Mouse (Mus musculus) heart, embryonic 16.5 days (tissue): ENCODE data around the gene Cmss1. TPM values are rescaled to one million over a fixed set of nuclear protein-coding genes. Genes with fewer than 3 reads are reported as not detected.

Experiments
- ATAC-seq: fragments of 200-750 bp; cut with Nextera tagmentation; replicated peaks from 2 replicates; pipeline ENCODE4 v1.8.0; 2017; ENCODE audit warnings: moderate number of reproducible peaks; ENCODE audit not compliant: insufficient read depth, low FRiP score; ENCODE audit errors: extremely low read depth
- H3K27ac ChIP-seq: fragments of 300-500 bp; sonication (generic); 2 replicates; pipeline ENCODE4 v1.5.1; 2014; ENCODE audit warnings: mild to moderate bottlenecking, low read length, control low read depth, moderate library complexity
- H3K27me3 ChIP-seq: fragments of 300-500 bp; sonication (generic); 2 replicates; pipeline ENCODE4 v1.6.1; 2014; ENCODE audit warnings: low read length, mixed read lengths; ENCODE audit not compliant: control insufficient read depth, insufficient read depth
- H3K36me3 ChIP-seq: fragments of 300-500 bp; sonication (generic); 2 replicates; pipeline ENCODE4 v1.6.1; 2014; ENCODE audit not compliant: control insufficient read depth, insufficient read depth
- H3K4me1 ChIP-seq: fragments of 300-500 bp; sonication (generic); 2 replicates; pipeline ENCODE4 v1.6.1; 2014; ENCODE audit warnings: low read length, mixed read lengths; ENCODE audit not compliant: control insufficient read depth, insufficient read depth
- H3K4me2 ChIP-seq: fragments of 300-500 bp; sonication (generic); 2 replicates; pipeline ENCODE4 v1.6.1; 2014; ENCODE audit warnings: low read depth, mild to moderate bottlenecking, control low read depth, low read length
- H3K4me3 ChIP-seq: fragments of 300-500 bp; sonication (generic); 2 replicates; pipeline ENCODE4 v1.5.1; 2014; ENCODE audit warnings: mild to moderate bottlenecking, control low read depth, low read length
- H3K9ac ChIP-seq: fragments of 300-500 bp; sonication (generic); 2 replicates; pipeline ENCODE4 v1.6.1; 2014; ENCODE audit warnings: low read length, control low read depth
- H3K9me3 ChIP-seq: fragments of 300-500 bp; sonication (generic); replicated peaks from 2 replicates; pipeline ENCODE4 v1.6.1; 2016; ENCODE audit warnings: low read length; ENCODE audit not compliant: control insufficient read depth
- WGBS: fragments of 180-500 bp; shearing (Covaris S2); extraction: QIAGEN DNeasy Blood & Tissue Kit; methylation state at CpG from one replicate; pipeline ENCODE4 v1.1.7; 2014; 5-methylcytosine and 5-hydroxymethylcytosine counted together
- polyA plus RNA-seq: library from polyadenylated mRNA; unstranded; fragments of >200 nt; fragmentation: Nextera tagmentation; extraction: Ambion mirVana; gene quantifications from 2 replicates; pipeline ENCODE4 v1.2.1, GENCODE M21; 2015

Gene Cmss1
- polyA plus RNA-seq, 1 experiment from 2014 or later: 39.5 TPM

DNA sequence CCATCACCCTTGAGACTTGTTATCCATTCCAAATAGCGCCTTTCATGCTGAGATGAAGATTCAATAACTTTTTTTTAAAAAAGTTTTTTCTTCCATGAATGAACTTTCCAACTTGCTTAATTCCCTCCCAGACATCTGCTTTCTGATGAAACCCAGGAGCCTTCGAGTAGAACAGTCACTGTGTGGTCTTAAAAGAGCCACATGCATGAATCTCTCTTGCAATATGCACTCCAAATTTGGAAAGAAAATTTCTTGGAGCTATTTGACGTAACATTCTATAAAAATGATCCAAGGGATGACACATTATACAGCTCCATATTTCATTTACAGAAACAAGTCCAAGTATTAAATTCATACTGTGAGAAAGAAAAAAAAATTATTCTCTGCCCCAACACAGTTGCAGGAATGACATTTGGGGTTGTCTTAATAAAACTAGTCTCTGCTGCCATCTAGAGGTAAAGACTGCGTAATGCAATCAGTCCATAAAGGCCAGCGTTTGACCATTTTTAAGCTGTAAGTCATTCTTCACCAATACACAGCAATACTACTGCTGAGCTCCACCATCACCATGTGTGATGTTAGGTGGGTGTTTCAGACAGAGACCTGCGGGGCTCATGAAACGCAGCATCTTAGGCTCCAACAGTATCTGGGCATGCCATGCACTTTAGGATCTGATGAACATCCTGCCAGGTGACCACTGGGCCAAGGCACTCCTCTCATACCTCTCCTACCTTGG, 13.1 kb downstream of the Cmss1 start:
- H3K9me3 ChIP-seq: no peaks in the 10 kb centered on the region
- no peaks in the 10 kb centered on the region for H3K27me3 ChIP-seq
- H3K4me2 ChIP-seq: no peak overlapping the region
- H3K4me1 ChIP-seq: no peaks in the 10 kb centered on the region
- 0 out of 2 replicates have a peak, but pooled peaks have one; percentile 10 for ATAC-seq
- H3K4me3 ChIP-seq: no peak overlapping the region
- H3K9ac ChIP-seq: no peak overlapping the region
- H3K36me3 ChIP-seq: no peaks in the 10 kb centered on the region
- H3K27ac ChIP-seq: no peak overlapping the region
- WGBS: 37% methylated on average over 7 of the region's 7 CpGs

GRCm38 (mm10) chr16:57585201-57585600, 21.5 kb downstream of the Cmss1 start:
- H3K9ac ChIP-seq: no peak overlapping the region
- no peak overlapping the region for H3K4me2 ChIP-seq
- H3K4me3 ChIP-seq: no peak overlapping the region
- no peak overlapping the region; the same call in 1 of the 2 replicates for H3K27ac ChIP-seq
- H3K36me3 ChIP-seq: no peaks in the 10 kb centered on the region
- no peak for ATAC-seq
- peaks cover 2% of the 10 kb centered on the region; the same call in 1 of the 2 replicates for H3K4me1 ChIP-seq
- H3K27me3 ChIP-seq: no peaks in the 10 kb centered on the region
- no peaks in the 10 kb centered on the region for H3K9me3 ChIP-seq
- 33% methylated on average over 3 of the region's 3 CpGs for WGBS

GRCm38 (mm10) chr16:57582008-57582407, 24.7 kb downstream of the Cmss1 start:
- H3K27ac ChIP-seq: peak overlapping the region; percentile 58; the same call in 1 of the 2 replicates
- 45% methylated on average over 2 of the region's 2 CpGs for WGBS

GRCm38 (mm10) chr16:57580041-57580440, 26.6 kb downstream of the Cmss1 start:
- no peaks in the 10 kb centered on the region for H3K9me3 ChIP-seq
- WGBS: 44% methylated on average over 7 of the region's 7 CpGs
- H3K27ac ChIP-seq: peak overlapping the region; percentile 68
- no peak overlapping the region for H3K9ac ChIP-seq
- no peak overlapping the region for H3K4me3 ChIP-seq
- peaks cover 6% of the 10 kb centered on the region for H3K4me1 ChIP-seq
- ATAC-seq: peak; percentile 47; the same call in 1 of the 2 replicates
- no peaks in the 10 kb centered on the region for H3K27me3 ChIP-seq
- H3K4me2 ChIP-seq: no peak overlapping the region
- no peaks in the 10 kb centered on the region for H3K36me3 ChIP-seq

More at GRCm38 (mm10) chr16:57582008-57582407, 24.7 kb downstream of the Cmss1 start:
- Histone ChIP-seq H3K9ac (no peak overlapping the region), H3K4me1 (peaks cover 7% of the 10 kb centered on the region), H3K27me3 (no peaks in the 10 kb centered on the region), H3K9me3 (no peaks in the 10 kb centered on the region), H3K4me2 (no peak overlapping the region), H3K4me3 (no peak overlapping the region), H3K36me3 (no peaks in the 10 kb centered on the region)
- ATAC-seq: peak; percentile 31; the same call in 1 of the 2 replicates

GRCm38 (mm10) chr16:57577519-57577918, 29.1 kb downstream of the Cmss1 start:
- WGBS: 92% methylated on average over 1 of the region's 1 CpGs
- H3K4me3 ChIP-seq: no peak overlapping the region
- no peak for ATAC-seq

GRCm38 (mm10) chr16:57575764-57576388, 30.8 kb downstream of the Cmss1 start:
- Histone ChIP-seq H3K4me2 (no peak overlapping the region), H3K27ac (no peak overlapping the region), H3K36me3 (peaks cover 12% of the 10 kb centered on the region), H3K27me3 (no peaks in the 10 kb centered on the region), H3K4me3 (no peak overlapping the region), H3K4me1 (peaks cover 6% of the 10 kb centered on the region), H3K9me3 (no peaks in the 10 kb centered on the region), H3K9ac (no peak overlapping the region)
- no peak for ATAC-seq
- WGBS: 97% methylated on average over 1 of the region's 1 CpGs

More at GRCm38 (mm10) chr16:57577519-57577918, 29.1 kb downstream of the Cmss1 start:
- Histone ChIP-seq H3K4me2 (no peak overlapping the region), H3K27me3 (no peaks in the 10 kb centered on the region), H3K9me3 (no peaks in the 10 kb centered on the region), H3K36me3 (no peaks in the 10 kb centered on the region), H3K4me1 (peaks cover 6% of the 10 kb centered on the region), H3K27ac (no peak overlapping the region), H3K9ac (no peak overlapping the region)

DNA sequence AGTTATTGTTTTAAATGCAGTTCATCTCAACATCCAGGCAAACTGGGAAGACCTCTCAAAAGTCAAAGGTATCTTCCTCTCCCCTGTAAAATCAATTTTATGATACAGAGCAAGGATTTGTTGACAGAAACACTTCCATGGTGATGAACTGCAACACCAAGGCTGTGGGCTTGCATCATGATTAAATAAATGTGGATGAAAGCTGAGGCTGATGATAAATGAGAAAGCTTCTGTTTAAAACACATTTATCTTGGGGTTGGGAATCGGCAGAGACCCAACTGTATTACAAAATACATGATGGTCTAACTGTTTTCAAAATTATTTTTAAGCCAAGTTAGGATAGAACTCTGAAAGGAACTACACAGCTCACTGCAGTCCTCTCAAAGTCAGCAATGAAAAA, 32.8 kb downstream of the Cmss1 start:
- Histone ChIP-seq H3K9me3 (no peaks in the 10 kb centered on the region), H3K9ac (no peak overlapping the region), H3K27me3 (no peaks in the 10 kb centered on the region), H3K4me1 (peaks cover 6% of the 10 kb centered on the region), H3K4me3 (no peak overlapping the region), H3K36me3 (peaks cover 22% of the 10 kb centered on the region), H3K27ac (no peak overlapping the region), H3K4me2 (no peak overlapping the region)
- no peak for ATAC-seq
- 45% methylated on average over 1 of the region's 1 CpGs for whole genome bisulfite sequencing

- Histone ChIP-seq H3K27ac (no peak overlapping the region), H3K9ac (no peak overlapping the region), H3K27me3 (no peaks in the 10 kb centered on the region), H3K9me3 (no peaks in the 10 kb centered on the region), H3K4me1 (peaks cover 2% of the 10 kb centered on the region; the same call in 1 of the 2 replicates), H3K36me3 (peaks cover 22% of the 10 kb centered on the region), H3K4me3 (no peak overlapping the region), H3K4me2 (no peak overlapping the region)
- 81% methylated on average over 5 of the region's 5 CpGs for WGBS
- ATAC-seq: no peak
Measured at GRCm38 (mm10) chr16:57570789-57571311, 35.8 kb downstream of the Cmss1 start.
